Mouse (Mus musculus) liver, adult 2 months (tissue): ENCODE measurements around the gene Best1.

Experiments
- CTCF ChIP-seq: fragments of 200-500 bp; IDR thresholded peaks from 2 replicates; pipeline ENCODE4 v1.5.1; 2011; ENCODE audit warnings: low read depth, low read length, control low read depth
- POLR2A ChIP-seq: fragments of 200-500 bp; IDR thresholded peaks from 2 replicates; pipeline ENCODE4 v1.6.1; 2011; ENCODE audit warnings: low read length, control low read depth; ENCODE audit not compliant: insufficient read depth; ENCODE audit errors: extremely low read depth

DNA sequence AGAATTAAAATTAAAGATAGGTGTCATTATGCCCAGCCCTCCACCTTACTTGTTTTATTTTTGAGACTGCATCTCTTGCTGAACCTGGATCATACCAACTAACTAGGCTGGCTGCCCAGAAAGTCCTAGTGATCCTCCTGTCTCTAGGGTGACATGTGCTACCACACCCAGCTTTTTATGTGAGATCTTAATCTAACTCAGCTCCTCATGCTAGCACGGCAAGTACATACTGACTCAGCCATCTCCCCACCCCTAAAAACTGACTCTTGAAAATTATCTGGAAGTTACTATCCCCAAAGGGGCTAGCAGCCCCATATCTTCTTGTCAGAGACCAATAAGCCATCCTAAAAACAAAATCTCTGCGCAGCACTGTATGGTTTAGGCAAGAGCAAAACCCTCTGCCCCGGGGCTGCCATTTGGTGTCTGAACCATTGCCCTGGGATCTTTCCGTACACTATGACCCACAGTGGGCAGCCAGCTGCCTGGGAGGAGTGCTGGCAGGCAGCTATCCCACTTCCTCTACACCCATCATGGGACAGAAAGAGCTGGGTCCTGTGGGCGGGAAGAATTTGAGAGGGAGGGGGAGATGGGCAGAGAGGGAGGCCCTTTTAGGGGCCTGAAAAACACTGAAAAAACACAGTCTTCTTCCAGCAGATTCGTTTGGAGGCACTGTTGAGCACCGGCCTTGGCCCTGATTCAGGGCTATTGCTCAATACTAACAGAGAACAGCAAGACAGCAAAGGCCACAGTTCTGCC lies 47.2 kb downstream of the Best1 start:
- TF ChIP-seq CTCF, result no peak
- TF ChIP-seq POLR2A, result no peak
